Mouse (Mus musculus): Measurements from ENCODE around the gene Dnttip1.

Gene Dnttip1

GRCm38 (mm10) chr2:164804533-164805331 lies 58.9 kb downstream of the Dnttip1 start, which contains the start of the genes Acot8 and Zswim3:
TSS of gene Acot8 (minus strand) at chr2:164804882.
TSS of gene Zswim3 (plus strand) at chr2:164805098.
- DNase-seq (ENCODE audit: low read depth, low spot score): peak; percentile 98

GRCm38 (mm10) chr2:164805332-164805718 lies 59.5 kb downstream of the Dnttip1 start:
- no peak for DNase-seq (ENCODE audit: low read depth, low spot score)

- DNase-seq (ENCODE audit: low read depth, low spot score): no peak
Measured at GRCm38 (mm10) chr2:164806614-164807013, 60.8 kb downstream of the Dnttip1 start.

- DNase-seq (ENCODE audit: low read depth, low spot score): no peak
Measured at GRCm38 (mm10) chr2:164813557-164813956, 67.8 kb downstream of the Dnttip1 start.

- DNase-seq (ENCODE audit: low read depth, low spot score): no peak
Measured at GRCm38 (mm10) chr2:164815348-164815747, 69.6 kb downstream of the Dnttip1 start.

- DNase-seq (ENCODE audit: low read depth, low spot score): no peak
Measured at GRCm38 (mm10) chr2:164815821-164816220, 70.0 kb downstream of the Dnttip1 start.

GRCm38 (mm10) chr2:164817206-164817605 lies 71.4 kb downstream of the Dnttip1 start:
- DNase-seq (ENCODE audit: low read depth, low spot score): no peak

GRCm38 (mm10) chr2:164817703-164818102 lies 71.9 kb downstream of the Dnttip1 start:
- DNase-seq (ENCODE audit: low read depth, low spot score): no peak

Data from CD4-positive, CD25-positive, alpha-beta regulatory T cell, adult 2 months (primary cell).